Mouse (Mus musculus) ES-E14 (cell line): ENCODE data around the gene Creg2. TPM values are rescaled to one million over a fixed set of nuclear protein-coding genes. Genes with fewer than 3 reads are reported as not detected.

Experiments
- DNase-seq: peaks from one replicate; pipeline ENCODE4 v3.0.0-alpha.2; 2013; ENCODE audit warnings: low read depth, low spot score
- H3K27ac ChIP-seq: 2 replicates; pipeline ENCODE4 v1.5.1; 2012; ENCODE audit warnings: low read depth, mild to moderate bottlenecking, low read length, moderate library complexity, mixed read lengths; ENCODE audit not compliant: poor library complexity, insufficient read depth, severe bottlenecking
- H3K36me3 ChIP-seq: 2 replicates; pipeline ENCODE4 v1.6.1; 2012; ENCODE audit warnings: mild to moderate bottlenecking, low read length, moderate library complexity, mixed read lengths; ENCODE audit not compliant: control insufficient read depth, poor library complexity, insufficient read depth, severe bottlenecking
- H3K4me1 ChIP-seq, 2 experiments: fragments of 150-350 bp in 1 of 2; sonication (generic) in 1 of 2; 2 replicates each; pipeline ENCODE4 v1.6.1; 2012; ENCODE audit warnings: low read length in 2 of 2, mild to moderate bottlenecking in 1 of 2, mixed read lengths in 1 of 2; ENCODE audit not compliant: control insufficient read depth in 2 of 2, insufficient read depth in 2 of 2, poor library complexity in 1 of 2
- H3K4me3 ChIP-seq, 2 experiments: fragments of 150-350 bp in 1 of 2; sonication (generic) in 1 of 2; 2 replicates each; pipeline ENCODE4 v1.5.1; 2012; ENCODE audit warnings: low read length in 2 of 2, low read depth in 1 of 2, mild to moderate bottlenecking in 1 of 2, mixed read lengths in 1 of 2; ENCODE audit not compliant: insufficient read depth in 1 of 2, poor library complexity in 1 of 2, severe bottlenecking in 1 of 2
- H3K9ac ChIP-seq: 2 replicates; pipeline ENCODE4 v1.6.1; 2012; ENCODE audit warnings: low read depth, mild to moderate bottlenecking, low read length, mixed read lengths; ENCODE audit not compliant: poor library complexity, insufficient read depth, severe bottlenecking
- H3K9me3 ChIP-seq: fragments of 150-350 bp; sonication (generic); 2 replicates; pipeline ENCODE4 v1.6.1; 2012; ENCODE audit warnings: low read depth, mild to moderate bottlenecking, low read length; ENCODE audit not compliant: control insufficient read depth, insufficient read depth
- CHD2 ChIP-seq: IDR thresholded peaks from 2 replicates; pipeline ENCODE4 v1.6.1; 2014; ENCODE audit warnings: mild to moderate bottlenecking, low read depth, low read length, inconsistent platforms
- HCFC1 ChIP-seq: IDR thresholded peaks from 2 replicates; pipeline ENCODE4 v1.6.1; 2012; ENCODE audit warnings: low read length, inconsistent platforms, borderline replicate concordance; ENCODE audit not compliant: insufficient read depth
- MAFK ChIP-seq: IDR thresholded peaks from 2 replicates; pipeline ENCODE4 v1.6.1; 2014; ENCODE audit warnings: mild to moderate bottlenecking, low read depth, low read length, inconsistent platforms; ENCODE audit not compliant: insufficient read depth
- ZC3H11A ChIP-seq: IDR thresholded peaks from 2 replicates; pipeline ENCODE4 v1.6.1; 2012; ENCODE audit warnings: low read depth, mild to moderate bottlenecking, inconsistent platforms, low read length, borderline replicate concordance
- ZNF384 ChIP-seq: IDR thresholded peaks from 2 replicates; pipeline ENCODE4 v1.6.1; 2012; ENCODE audit warnings: low read depth, low read length, inconsistent platforms
- in situ Hi-C, 2 experiments: fragments of 600-800 bp; cut with MboI; formaldehyde crosslinking; loops; one replicate each; pipeline ENCODE4 v1.15.1; 2025; ENCODE audit warnings: low sequenced_read_pairs in 2 of 2, inconsistent platforms in 1 of 2; ENCODE audit not compliant: unreplicated experiment in 2 of 2
- total RNA-seq: library from RNA; depleted of rRNA; stranded (reverse); fragments of 300-350 nt; gene quantifications from 2 replicates; pipeline ENCODE4 v1.2.3, GENCODE M21; 2012; rRNA removed

Gene Creg2
- total RNA-seq, 1 experiment, result 0.22 TPM

- H3K27ac ChIP-seq, result no peak overlapping the region
- in situ Hi-C loops, result no loop called here
- TF ChIP-seq ZC3H11A (no peak), CHD2 (no peak), MAFK (no peak), ZNF384 (no peak), HCFC1 (no peak)
- H3K36me3 ChIP-seq, result peaks cover 2% of the 10 kb centered on the region; the same call in 1 of the 2 replicates
- no peak overlapping the region for H3K4me3 ChIP-seq
- H3K9me3 ChIP-seq, result no peaks in the 10 kb centered on the region
- H3K4me1 ChIP-seq, result peaks cover 0 to 5% of the 10 kb centered on the region in 2 experiments; a peak in 1 of 4 replicates
- H3K9ac ChIP-seq, result no peak overlapping the region
- DNase-seq, result no peak
Measured at GRCm38 (mm10) chr1:39573890-39574289, 77.4 kb downstream of the Creg2 start.

GRCm38 (mm10) chr1:39571653-39572052, 79.6 kb downstream of the Creg2 start:
- in situ Hi-C loops, result no loop called here
- Histone ChIP-seq H3K9ac (no peak overlapping the region), H3K4me1 (peaks cover 3 to 6% of the 10 kb centered on the region in 2 experiments; a peak in 1 of 4 replicates), H3K27ac (no peak overlapping the region), H3K9me3 (no peaks in the 10 kb centered on the region), H3K4me3 (no peak overlapping the region), H3K36me3 (peaks cover 2% of the 10 kb centered on the region; the same call in 1 of the 2 replicates)
- DNase-seq, result no peak
- TF ChIP-seq CHD2 (no peak), MAFK (no peak), HCFC1 (no peak), ZC3H11A (no peak), ZNF384 (no peak)

Other genes starting within 250 kb of the Creg2 start
- gene Tbc1d8, start 172.7 kb downstream of the Creg2 start, total RNA-seq, result 6.1 and 12.1 TPM in 2 replicates
- 17.8 and 21.7 TPM in 2 replicates for gene Cnot11, start 116.5 kb downstream of the Creg2 start, total RNA-seq
- 57.6 and 61.7 TPM in 2 replicates for gene Rnf149, start 74.1 kb downstream of the Creg2 start, total RNA-seq
- gene Rfx8, start 69.5 kb upstream of the Creg2 start, total RNA-seq, result not detected in 2 replicates
- not detected in 2 replicates for gene Gm3646, start 153.9 kb upstream of the Creg2 start, total RNA-seq
- gene Map4k4, start 249.4 kb upstream of the Creg2 start, total RNA-seq, result 142 and 161 TPM in 2 replicates